Mouse (Mus musculus) 3T3-L1 (cell line): ENCODE data around the gene Tlr3.

Source experiments
- DNase-seq: peaks from one replicate; pipeline ENCODE4 v3.0.0-alpha.2; 2015; ENCODE audit warnings: low read depth, low spot score

Gene Tlr3

DNA sequence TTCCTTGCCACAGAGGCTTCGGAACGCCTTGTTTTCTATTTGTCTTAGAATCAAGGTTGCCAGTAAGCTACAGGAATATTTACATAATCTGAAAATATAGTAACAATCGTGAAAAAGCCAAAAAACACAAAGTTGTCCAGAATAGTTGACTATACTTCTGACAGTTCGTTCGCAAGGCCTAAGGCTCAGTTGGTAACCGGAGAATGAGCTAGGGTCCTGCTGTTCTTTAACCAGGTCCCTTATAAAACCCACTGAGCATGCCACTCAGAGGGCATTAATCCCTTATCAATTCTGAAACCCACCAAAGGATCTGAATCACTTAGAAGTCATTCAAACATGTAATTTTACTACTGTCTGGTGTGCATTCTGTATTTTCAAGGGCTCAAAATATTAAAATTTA lies 55.1 kb downstream of the Tlr3 start:
- no peak for DNase-seq
